Mouse (Mus musculus) heart, embryonic 10.5 days (tissue): ENCODE results near the gene Higd1b. TPM values are rescaled to one million over a fixed set of nuclear protein-coding genes. Genes with fewer than 3 reads are reported as not detected.

ENCODE experiments used
- polyA plus RNA-seq: library from polyadenylated mRNA; unstranded; fragments of >200 nt; fragmentation: Nextera tagmentation; extraction: Ambion mirVana; gene quantifications from 2 replicates; pipeline ENCODE4 v1.2.1, GENCODE M21; 2016

The Higd1b gene
- polyA plus RNA-seq, 1 experiment from 2014 or later: not detected

Other genes starting within 250 kb of the Higd1b start
- gene Fzd2, start 231.5 kb upstream of the Higd1b start, polyA plus RNA-seq: 22.9 and 34.5 TPM in 2 replicates
- 0.53 and 1.2 TPM in 2 replicates for gene Meioc, start 172.1 kb upstream of the Higd1b start, polyA plus RNA-seq
- gene Ccdc43, start 138.1 kb upstream of the Higd1b start, polyA plus RNA-seq: 49.4 and 49.9 TPM in 2 replicates
- 6.2 and 7.1 TPM in 2 replicates for gene Adam11, start 74.4 kb upstream of the Higd1b start, polyA plus RNA-seq
- gene Gjc1, start 16.1 kb upstream of the Higd1b start, polyA plus RNA-seq: 57.0 and 81.1 TPM in 2 replicates
- 206 and 238 TPM in 2 replicates for gene Eftud2, start 45.1 kb downstream of the Higd1b start, polyA plus RNA-seq
- 0.62 and 0.93 TPM in 2 replicates for gene Ccdc103, start 45.4 kb downstream of the Higd1b start, polyA plus RNA-seq
- gene Fam187a, start 49.3 kb downstream of the Higd1b start, polyA plus RNA-seq: not detected in 2 replicates
- 0.05 and 0.09 TPM in 2 replicates for gene Gfap, start 65.1 kb downstream of the Higd1b start, polyA plus RNA-seq
- gene Kif18b, start 89.3 kb downstream of the Higd1b start, polyA plus RNA-seq: 7.7 and 12.1 TPM in 2 replicates
- gene C1ql1, start 110.8 kb downstream of the Higd1b start, polyA plus RNA-seq: 0.34 and 0.98 TPM in 2 replicates
- gene Nmt1, start 192.3 kb downstream of the Higd1b start, polyA plus RNA-seq: 58.4 and 59.0 TPM in 2 replicates
- 113 and 137 TPM in 2 replicates for gene Dcakd, start 192.5 kb downstream of the Higd1b start, polyA plus RNA-seq